Mouse (Mus musculus) midbrain, embryonic 14.5 days (tissue): ENCODE measurements at regions not wholly inside any gene's neighbourhood (a gene's known extent, or its start where the extent isn't known, plus 50 kb on each side); places are given as distances from the start of the nearest gene placed in this dataset.

Experiments
- ATAC-seq: fragments of 200-750 bp; cut with Nextera tagmentation; 2 replicates; pipeline ENCODE4 v1.8.0; 2017; ENCODE audit warnings: moderate number of reproducible peaks, moderate library complexity; ENCODE audit not compliant: low FRiP score, low TSS enrichment
- DNase-seq: peaks from one replicate; pipeline ENCODE4 v3.0.0-alpha.2; 2015
- H3K27ac ChIP-seq: fragments of 300-500 bp; sonication (generic); replicated peaks from 2 replicates; pipeline ENCODE4 v1.5.1; 2014; ENCODE audit warnings: mild to moderate bottlenecking, low read depth, low read length, moderate library complexity
- H3K27me3 ChIP-seq: fragments of 300-500 bp; sonication (generic); 2 replicates; pipeline ENCODE4 v1.6.1; 2014; ENCODE audit warnings: low read length, control low read depth, mixed read lengths; ENCODE audit not compliant: control insufficient read depth, insufficient read depth
- H3K36me3 ChIP-seq: fragments of 300-500 bp; sonication (generic); 2 replicates; pipeline ENCODE4 v1.6.1; 2014; ENCODE audit warnings: low read length, control low read depth; ENCODE audit not compliant: control insufficient read depth, insufficient read depth
- H3K4me1 ChIP-seq: fragments of 300-500 bp; sonication (generic); 2 replicates; pipeline ENCODE4 v1.6.1; 2014; ENCODE audit warnings: mild to moderate bottlenecking, antibody characterized with exemption, low read length, control low read depth; ENCODE audit not compliant: control insufficient read depth, insufficient read depth
- H3K4me2 ChIP-seq: fragments of 300-500 bp; sonication (generic); 2 replicates; pipeline ENCODE4 v1.6.1; 2014; ENCODE audit warnings: mild to moderate bottlenecking, low read length, moderate library complexity
- H3K4me3 ChIP-seq: fragments of 300-500 bp; sonication (generic); replicated peaks from 2 replicates; pipeline ENCODE4 v1.5.1; 2014; ENCODE audit warnings: low read depth, low read length
- H3K9ac ChIP-seq: fragments of 300-500 bp; sonication (generic); replicated peaks from 2 replicates; pipeline ENCODE4 v1.6.1; 2014; ENCODE audit warnings: mild to moderate bottlenecking, low read length, moderate library complexity
- H3K9me3 ChIP-seq: fragments of 300-500 bp; sonication (generic); 2 replicates; pipeline ENCODE4 v1.6.1; 2016; ENCODE audit warnings: low read length, control low read depth, mixed read lengths; ENCODE audit not compliant: control insufficient read depth
- WGBS: fragments of 180-500 bp; shearing (Covaris S2); extraction: QIAGEN DNeasy Blood & Tissue Kit; methylation state at CpG from one replicate; pipeline ENCODE4 v1.1.7; 2014; 5-methylcytosine and 5-hydroxymethylcytosine counted together

- no peak overlapping the region for H3K9ac ChIP-seq
- no peak for DNase-seq
- 47% methylated on average over 2 of the region's 2 CpGs for WGBS
These were observed 135.6 kb upstream of the Pls3 start for GRCm38 (mm10) chrX:76010631-76011030.

GRCm38 (mm10) chrX:75978562-75978961 lies 103.6 kb upstream of the Pls3 start:
- H3K4me2 ChIP-seq, result no peak overlapping the region
- no peak overlapping the region for H3K9ac ChIP-seq
- no peaks in the 10 kb centered on the region for H3K4me1 ChIP-seq
- no peaks in the 10 kb centered on the region for H3K36me3 ChIP-seq
- WGBS, result 76% methylated on average over 3 of the region's 3 CpGs
- H3K27ac ChIP-seq, result no peak overlapping the region
- ATAC-seq (no peak), DNase-seq (no peak)
- H3K27me3 ChIP-seq, result no peaks in the 10 kb centered on the region
- H3K9me3 ChIP-seq, result no peaks in the 10 kb centered on the region
- H3K4me3 ChIP-seq, result no peak overlapping the region

More at GRCm38 (mm10) chrX:76010631-76011030, 135.6 kb upstream of the Pls3 start:
- no peaks in the 10 kb centered on the region for H3K27me3 ChIP-seq
- no peak for ATAC-seq
- H3K9me3 ChIP-seq, result no peaks in the 10 kb centered on the region
- no peak overlapping the region for H3K27ac ChIP-seq
- no peaks in the 10 kb centered on the region for H3K36me3 ChIP-seq
- no peaks in the 10 kb centered on the region for H3K4me1 ChIP-seq
- no peak overlapping the region for H3K4me2 ChIP-seq
- no peak overlapping the region for H3K4me3 ChIP-seq

GRCm38 (mm10) chrX:75974671-75975070 lies 99.7 kb upstream of the Pls3 start:
- Histone ChIP-seq H3K36me3 (no peaks in the 10 kb centered on the region), H3K4me3 (no peak overlapping the region), H3K4me1 (no peaks in the 10 kb centered on the region), H3K27me3 (no peaks in the 10 kb centered on the region), H3K4me2 (no peak overlapping the region), H3K9me3 (no peaks in the 10 kb centered on the region), H3K9ac (no peak overlapping the region), H3K27ac (no peak overlapping the region)
- 51% methylated on average over 4 of the region's 4 CpGs for WGBS
- DNase-seq, result no peak
- no peak for ATAC-seq

- Histone ChIP-seq H3K4me2 (no peak overlapping the region), H3K27me3 (no peaks in the 10 kb centered on the region), H3K36me3 (no peaks in the 10 kb centered on the region), H3K9me3 (no peaks in the 10 kb centered on the region), H3K27ac (no peak overlapping the region), H3K4me1 (no peaks in the 10 kb centered on the region), H3K9ac (no peak overlapping the region), H3K4me3 (no peak overlapping the region)
- DNase-seq (peak; percentile 33), ATAC-seq (no peak)
These were observed 74.7 kb upstream of the Pls3 start for GRCm38 (mm10) chrX:75949694-75950093.

- H3K27me3 ChIP-seq, result no peaks in the 10 kb centered on the region
- ATAC-seq, result no peak
- H3K27ac ChIP-seq, result no peak overlapping the region
- 82% methylated on average over 3 of the region's 3 CpGs for WGBS
- H3K4me1 ChIP-seq, result no peaks in the 10 kb centered on the region
- H3K4me2 ChIP-seq, result no peak overlapping the region
- no peak overlapping the region for H3K4me3 ChIP-seq
- H3K9me3 ChIP-seq, result no peaks in the 10 kb centered on the region
- no peak overlapping the region for H3K9ac ChIP-seq
- no peaks in the 10 kb centered on the region for H3K36me3 ChIP-seq
- DNase-seq, result no peak
These were observed 53.9 kb upstream of the Pls3 start for GRCm38 (mm10) chrX:75928903-75929302.
